Mouse (Mus musculus): ENCODE results near the gene Tbc1d10a.

Gene Tbc1d10a

DNA sequence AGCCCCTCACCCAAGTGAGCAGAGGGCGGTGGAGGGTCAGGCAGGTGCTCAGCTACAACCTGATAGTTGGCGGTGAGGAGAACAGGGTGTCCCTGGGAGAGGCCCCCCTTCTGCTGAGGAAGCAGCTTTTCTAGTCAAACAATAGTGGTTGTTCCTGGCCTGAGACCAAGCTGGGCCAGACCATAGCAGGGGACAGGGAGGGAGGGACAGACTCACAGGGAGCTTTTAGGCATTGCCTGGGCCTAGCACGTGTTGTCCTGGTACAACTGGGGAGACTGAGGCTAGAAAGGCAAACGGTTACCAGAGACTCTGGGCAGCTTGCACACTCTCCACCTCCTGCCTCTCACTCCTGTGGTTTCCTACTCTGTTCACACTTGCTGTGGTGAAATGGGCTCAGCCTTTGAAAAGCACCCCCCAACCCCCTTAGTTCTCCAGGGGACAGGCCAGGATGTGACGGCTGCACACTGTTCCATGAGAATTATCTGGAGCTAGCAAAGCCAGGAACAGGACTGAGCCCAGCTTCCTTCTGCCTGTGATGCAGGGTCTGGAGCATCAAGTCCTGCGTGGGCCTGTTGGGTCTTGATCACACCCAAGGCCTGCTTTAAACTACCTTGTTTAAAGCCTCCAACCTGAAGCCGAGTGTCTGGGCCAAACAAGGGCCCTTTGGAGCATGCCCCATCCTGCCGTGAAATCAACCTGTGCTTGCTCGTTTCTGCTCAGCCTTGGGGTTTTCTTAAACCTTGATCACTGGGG is 29.8 kb downstream of the Tbc1d10a start:
- DNase-seq (ENCODE audit: low read depth) = no peak

DNA sequence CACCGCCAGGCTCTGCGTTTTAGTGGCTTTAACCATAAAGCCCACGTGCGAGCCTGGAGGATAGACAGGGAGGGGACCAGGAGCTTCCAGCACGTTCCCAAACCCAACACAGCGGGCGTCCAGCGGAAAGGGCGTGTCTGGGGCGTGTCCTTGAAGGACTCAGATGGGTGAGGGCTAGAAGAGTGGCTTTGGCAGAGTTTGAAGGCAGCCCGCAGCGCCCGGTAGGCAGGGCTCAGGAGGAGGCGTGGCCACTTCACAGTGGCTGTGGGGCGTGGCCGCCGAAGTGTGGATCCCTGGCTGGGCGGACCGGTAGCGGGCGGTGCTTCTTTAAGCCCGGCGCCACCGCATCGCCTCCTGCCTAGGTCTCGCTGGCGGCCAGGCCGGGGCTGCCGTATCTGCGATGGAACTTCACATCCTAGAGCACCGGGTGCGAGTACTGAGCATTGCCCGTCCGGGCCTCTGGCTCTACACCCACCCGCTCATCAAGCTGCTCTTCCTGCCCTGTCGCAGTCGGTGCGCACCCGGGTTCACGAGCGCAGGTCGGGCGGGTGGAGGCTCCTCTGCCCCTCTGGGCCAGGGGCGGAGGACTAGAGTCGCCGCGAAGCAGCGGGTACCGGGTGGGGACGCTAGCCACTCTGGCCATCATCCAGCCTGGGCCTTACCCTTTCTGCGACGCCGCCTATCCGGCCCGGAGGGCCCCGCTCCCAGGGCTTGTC is 31.5 kb downstream of the Tbc1d10a start, which contains the start of gene Castor1:
Gene Castor1, plus strand, starts transcription at position 312 of the 716 bp plus-strand sequence.
- DNase-seq (ENCODE audit: low read depth) = peak; percentile 93

DNA sequence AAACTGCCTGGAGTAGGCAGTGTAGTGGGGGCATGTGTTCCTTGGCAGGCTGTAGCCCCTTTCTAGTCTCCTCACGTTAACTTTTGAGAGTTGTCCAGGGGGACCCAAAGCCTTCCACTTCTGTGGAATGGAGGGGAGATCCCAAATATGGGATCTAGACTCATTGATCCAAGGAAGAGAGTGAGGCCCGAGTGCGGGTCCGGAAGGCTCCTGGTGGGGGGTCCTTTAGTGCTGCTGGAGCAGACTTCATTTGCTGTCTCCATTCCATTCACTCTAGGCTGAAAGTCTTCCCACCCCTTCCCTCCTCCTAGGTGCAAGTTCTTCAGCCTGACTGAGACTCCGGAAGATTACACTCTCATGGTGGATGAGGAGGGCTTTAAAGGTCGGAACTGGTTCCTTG is 32.0 kb downstream of the Tbc1d10a start:
- peak; percentile 26 for DNase-seq (ENCODE audit: low read depth)

DNA sequence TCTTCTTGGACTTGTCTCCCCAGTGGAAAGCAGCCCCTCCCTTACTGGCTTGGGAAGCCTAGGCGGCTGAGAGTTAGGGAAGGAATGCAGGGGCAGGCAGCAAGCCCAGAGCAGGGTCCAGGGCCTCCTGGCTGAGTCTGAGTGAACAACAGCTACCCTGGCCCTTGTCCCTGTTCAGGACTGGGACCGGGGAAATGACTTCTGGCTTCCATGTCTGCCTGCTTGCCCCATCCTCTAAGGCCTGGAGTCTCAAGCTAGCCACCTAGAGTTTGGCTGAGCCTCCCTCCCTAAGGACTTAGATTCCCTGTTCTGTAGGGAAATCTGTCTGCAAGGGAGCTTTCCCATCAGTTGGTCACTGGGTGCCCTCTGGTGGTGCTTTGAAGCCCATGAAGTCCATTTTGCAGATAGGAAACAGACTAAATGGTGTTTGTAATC is 32.7 kb downstream of the Tbc1d10a start:
- peak; percentile 62 for DNase-seq (ENCODE audit: low read depth)

DNA sequence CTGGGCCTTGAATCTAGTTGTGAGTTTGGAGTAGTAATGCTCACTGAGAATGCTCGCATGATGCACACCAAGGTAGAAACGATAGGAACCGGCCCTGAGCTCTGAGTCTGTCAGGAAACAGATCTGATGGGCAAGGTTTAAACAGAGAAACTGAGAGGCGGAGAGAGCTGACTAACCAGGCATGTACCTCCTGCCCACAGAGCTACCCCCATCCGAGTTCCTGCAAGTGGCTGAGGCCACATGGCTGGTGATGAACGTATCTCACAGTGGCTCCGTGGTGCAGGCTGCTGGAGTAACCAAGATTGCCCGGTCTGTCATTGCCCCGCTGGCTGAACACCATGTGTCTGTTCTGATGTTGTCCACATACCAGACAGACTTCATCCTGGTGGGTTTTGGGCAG is 33.3 kb downstream of the Tbc1d10a start:
- no peak for DNase-seq (ENCODE audit: low read depth)

DNA sequence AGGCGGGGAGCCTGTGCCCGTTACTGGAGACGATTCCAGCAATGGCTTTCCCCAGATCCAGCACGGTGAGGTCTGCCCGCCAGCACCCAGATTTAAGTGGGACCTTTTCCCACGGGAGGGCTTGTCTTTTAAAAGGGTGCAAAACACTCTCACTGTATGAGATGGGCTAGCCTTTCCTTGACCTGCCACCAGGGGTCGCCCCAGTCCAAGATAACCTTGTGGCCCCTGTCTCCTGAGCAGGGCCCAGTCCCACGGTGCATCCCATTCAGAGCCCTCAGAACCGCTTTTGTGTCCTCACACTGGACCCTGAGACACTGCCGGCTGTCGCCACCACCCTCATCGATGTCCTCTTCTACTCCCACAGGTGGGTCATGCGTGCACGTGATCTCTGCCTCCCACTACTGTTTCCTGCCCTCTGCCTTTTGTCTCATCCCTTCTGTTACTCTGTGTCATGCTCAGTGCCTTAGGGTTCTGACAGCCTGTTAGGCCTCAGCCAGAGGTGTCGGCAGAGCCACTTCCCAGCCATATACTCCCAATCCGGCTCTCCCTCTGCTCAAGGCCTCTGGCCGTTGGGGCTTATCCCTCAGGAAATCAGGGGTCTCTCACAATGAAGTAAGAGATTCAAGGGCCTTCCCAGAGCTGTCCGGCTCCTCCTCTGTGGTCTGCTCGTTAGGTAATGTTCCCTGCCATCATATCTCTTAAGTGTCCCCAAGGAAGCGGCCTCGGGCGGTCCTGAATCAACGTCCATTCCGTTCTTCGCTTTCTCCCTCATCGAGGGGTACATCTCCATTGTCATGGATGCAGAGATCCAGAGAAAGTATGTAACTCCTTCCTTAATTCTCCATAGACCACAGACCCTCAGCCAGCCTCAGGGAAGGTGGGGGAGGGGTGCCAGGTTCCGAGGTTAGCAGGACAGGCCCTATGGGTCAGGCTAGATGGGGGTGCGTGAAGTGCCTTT is 34.1 kb downstream of the Tbc1d10a start:
- peak; percentile 91 for DNase-seq (ENCODE audit: low read depth)

DNA sequence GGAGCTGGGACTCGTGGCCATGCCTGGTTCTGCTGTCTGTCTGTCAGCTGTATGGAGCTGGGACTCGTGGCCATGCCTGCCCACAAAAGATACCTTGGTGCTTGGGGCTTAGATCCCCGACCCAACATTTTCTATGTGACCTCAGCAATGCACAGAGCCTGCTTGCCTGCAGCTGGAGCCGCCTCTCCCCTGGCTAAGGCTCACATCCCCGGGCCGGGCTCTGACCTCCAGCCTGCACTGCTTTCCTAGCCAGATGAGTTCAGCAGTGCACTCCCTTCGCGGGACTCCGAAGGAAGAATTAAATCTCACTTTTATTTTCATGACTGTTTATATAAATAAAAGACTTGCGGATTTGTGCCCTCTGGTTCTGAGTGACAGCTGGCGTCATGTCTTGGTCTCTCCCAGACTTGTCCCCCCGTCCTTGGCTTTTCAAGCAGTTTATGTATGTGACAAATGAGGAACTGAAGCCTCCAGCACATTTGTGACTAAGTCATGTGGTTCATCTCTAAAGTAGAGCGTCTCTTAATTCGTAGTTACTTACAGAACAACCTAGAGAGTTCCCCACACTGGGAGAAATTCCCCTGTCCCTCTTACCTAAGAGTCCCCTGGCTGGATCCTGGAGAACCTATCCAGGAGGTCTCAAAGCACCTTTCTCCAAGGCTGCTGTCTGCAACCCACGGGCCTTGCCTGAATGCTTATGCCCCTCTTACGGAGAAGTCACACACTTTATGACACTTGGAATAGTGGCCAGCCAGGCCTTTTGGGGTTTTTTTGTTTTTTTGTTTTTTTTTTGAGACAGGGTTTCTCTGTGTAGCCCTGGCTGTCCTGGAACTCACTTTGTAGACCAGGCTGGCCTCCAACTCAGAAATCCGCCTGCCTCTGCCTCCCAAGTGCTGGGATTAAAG is 35.7 kb downstream of the Tbc1d10a start:
- DNase-seq (ENCODE audit: low read depth) = no peak

DNA sequence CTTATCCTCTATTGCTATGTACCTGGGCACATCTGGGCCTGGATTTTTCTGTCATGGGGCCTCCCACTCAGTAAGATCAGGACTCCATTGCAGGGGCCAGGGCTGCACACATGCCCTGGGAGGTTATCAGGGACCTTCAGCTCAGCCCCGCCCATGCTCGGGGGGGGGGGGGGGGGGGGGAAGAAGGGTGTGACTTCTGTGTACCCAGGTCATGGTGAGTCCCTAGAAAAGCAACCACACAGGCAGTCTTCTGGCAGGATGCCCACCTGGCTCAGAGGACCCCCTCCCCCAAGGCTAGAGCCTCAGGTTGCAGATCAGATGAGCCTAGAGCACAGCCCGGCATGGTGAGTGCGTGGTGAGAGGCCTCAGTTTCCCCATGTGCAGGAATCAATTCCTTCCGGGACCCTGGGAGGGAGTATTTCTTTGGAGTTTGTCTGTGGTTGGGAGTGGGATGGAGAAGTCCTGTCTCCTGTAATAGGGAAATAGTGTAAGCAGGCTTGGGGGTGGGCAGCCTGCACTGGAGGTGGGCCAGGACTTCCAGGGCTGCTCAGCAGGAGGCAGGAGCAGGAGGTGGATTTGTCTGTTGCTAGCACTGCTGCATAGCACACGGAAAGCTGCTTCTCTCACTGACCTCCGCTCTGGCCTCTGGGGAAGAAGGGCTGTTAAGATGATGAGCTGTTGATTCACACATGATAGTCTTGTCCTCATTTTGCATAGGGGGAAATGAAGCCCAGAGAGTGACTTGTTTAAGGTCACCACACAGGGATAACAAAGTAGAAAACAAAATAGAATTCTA is 37.0 kb downstream of the Tbc1d10a start:
- DNase-seq (ENCODE audit: low read depth) = no peak

DNA sequence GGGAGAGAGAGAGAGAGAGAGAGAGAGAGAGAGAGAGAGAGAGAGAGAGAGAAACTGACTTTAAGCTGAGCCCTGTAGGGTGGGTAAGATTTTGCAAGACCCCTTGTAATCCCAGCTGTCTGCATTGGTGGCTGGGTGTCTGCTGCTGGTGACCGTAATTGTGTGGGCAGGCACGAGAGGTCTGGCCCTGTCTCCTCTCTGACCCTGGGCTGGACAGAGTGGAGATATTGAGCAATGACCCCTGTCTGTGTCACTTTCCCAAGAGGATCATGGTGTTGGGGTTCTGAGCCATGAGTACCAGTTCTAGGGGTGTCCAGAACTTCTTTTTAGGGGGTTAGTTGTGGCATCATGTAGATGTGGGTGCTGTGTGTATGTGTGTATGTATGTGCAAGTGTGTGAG is 37.6 kb downstream of the Tbc1d10a start:
- DNase-seq (ENCODE audit: low read depth) = no peak

DNA sequence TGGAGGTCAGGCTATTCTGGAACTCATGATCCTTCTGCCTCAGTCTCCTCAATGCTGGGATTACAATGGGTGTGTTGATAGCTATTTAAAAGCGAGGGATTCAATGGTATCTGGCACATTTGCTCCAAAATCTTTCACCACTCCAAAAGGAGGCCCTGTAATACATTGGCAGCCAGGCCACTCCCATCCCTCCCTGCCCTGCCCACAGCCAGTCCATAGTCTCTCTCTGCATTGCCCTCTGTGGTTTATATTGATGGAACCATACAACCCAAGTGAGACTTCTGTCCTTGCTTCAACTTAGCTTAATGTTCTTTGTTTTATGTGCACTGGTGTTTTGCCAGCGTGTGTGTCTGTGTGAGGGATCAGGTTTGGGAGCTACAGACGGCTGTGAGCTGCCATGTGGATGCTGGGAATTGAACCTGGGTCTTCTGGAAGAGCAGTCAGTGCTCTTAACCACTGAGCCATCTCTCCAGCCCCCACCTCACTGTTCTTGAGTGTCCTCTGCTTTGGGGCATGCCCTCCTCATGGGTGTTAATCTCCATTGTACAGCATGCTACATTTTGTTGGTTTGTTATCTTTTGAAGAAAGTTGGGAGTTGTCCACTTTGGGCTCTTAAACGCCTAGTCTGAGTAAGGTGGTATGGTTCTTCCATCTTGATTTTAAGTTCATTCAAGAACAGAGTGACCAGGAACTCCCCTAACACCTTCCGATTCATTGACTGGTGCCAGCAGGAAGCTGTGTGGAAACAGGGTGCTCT is 40.2 kb downstream of the Tbc1d10a start:
- no peak for DNase-seq (ENCODE audit: low read depth)

DNA sequence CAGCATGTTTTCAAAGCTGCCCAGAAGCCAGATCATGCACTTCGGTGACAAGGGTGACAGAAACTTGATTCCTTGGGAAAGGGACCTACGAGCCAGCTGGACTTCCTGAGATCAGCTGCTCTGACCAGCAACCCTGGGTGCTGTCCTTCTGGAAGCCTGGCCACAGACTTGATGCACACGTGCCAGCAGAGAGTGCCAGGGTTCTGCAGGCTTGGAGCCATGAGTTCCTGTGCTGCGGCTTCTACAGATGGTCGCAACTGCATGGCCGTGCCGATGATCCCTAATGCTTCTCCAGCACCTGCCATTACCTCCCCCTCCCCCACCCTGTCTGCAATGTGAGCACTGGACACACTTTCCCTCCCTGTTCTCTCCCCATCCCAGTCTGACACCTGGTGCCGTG is 41.9 kb downstream of the Tbc1d10a start:
- no peak for DNase-seq (ENCODE audit: low read depth)

DNA sequence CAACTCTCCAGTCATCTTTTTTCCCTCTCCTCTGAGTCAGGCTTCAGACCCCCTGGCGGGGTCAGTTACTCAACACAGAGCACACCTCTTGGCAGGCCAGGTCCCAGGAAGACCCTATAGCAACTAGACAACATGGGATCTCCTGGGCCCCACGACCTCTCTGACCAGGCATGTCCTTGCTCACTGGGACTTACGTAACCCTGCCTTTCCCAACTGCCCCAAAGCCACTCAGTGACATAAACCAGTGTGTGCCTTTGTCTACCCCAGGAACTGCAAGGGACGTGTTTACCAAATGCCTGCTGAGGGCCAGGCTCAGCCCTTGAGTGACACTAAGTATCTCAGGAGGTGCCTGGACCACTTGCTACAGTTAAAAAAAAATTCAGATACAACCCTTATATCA is 43.3 kb downstream of the Tbc1d10a start:
- DNase-seq (ENCODE audit: low read depth) = no peak

DNA sequence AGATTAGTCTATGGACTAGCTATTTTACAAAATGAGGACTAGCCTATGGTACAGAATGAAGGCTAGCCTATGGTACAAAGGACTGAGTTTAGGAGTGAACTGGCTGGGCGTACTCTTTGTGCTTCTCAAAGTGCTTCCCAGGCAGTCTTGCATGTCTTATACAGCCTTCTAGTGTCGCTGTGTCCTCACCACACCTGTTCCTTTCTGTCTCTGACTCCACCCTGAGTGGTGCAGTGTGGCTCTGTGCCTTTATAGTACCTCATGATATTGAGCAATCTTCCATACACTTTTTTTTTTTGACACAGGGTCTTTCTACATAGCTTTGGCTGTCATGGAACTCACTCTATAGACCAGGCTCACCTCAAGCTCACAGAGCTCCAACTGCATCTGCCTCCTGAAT is 44.8 kb downstream of the Tbc1d10a start:
- no peak for DNase-seq (ENCODE audit: low read depth)

DNA sequence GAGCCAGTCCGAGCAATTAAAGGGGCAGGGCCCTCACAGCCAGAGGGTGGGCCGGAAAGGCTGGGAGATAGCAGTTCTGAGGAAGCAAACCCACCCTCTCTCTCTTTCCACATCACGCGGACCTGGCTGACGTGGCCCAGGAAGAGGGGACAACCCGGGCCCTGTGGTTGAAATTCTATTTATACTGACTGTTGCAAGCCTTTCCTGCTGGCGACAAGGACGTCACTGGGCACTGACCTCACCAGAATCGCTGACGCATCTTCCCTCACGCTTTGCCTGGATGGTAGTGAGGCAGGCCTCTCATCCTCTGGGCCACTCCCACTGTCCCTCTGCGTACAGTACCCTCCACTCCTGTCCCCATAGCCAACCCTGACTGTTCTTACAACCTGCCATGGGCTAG is 46.1 kb downstream of the Tbc1d10a start:
- DNase-seq (ENCODE audit: low read depth) = no peak

DNA sequence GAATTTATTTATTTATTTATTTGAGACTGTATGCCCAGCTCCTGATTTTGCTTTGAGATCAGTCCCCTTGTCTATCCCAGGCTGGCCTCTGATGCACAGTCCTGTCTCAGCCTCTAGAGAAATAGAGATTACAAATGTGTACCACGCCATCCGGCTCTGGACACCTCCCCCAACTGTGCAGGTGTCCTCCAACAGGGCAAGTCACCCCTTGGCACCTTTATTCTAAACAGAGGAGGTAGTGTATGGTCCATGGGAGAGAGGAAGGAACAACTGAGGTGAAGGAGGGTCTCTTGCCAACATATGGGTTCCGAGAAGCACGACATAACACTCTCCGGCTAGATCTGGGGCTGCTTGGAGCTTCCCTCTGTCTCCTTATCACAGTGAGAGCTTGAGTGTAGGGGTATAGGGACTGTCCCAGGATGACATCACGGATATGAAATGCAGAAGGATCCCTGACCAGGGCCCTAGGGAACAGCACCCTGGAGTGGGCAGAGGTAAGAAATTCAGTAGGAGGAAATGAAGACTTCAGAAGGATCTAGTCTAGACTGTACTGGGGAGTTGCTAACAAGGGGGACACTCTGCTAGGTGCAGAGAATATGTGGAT is 48.6 kb downstream of the Tbc1d10a start:
- no peak for DNase-seq (ENCODE audit: low read depth)

DNA sequence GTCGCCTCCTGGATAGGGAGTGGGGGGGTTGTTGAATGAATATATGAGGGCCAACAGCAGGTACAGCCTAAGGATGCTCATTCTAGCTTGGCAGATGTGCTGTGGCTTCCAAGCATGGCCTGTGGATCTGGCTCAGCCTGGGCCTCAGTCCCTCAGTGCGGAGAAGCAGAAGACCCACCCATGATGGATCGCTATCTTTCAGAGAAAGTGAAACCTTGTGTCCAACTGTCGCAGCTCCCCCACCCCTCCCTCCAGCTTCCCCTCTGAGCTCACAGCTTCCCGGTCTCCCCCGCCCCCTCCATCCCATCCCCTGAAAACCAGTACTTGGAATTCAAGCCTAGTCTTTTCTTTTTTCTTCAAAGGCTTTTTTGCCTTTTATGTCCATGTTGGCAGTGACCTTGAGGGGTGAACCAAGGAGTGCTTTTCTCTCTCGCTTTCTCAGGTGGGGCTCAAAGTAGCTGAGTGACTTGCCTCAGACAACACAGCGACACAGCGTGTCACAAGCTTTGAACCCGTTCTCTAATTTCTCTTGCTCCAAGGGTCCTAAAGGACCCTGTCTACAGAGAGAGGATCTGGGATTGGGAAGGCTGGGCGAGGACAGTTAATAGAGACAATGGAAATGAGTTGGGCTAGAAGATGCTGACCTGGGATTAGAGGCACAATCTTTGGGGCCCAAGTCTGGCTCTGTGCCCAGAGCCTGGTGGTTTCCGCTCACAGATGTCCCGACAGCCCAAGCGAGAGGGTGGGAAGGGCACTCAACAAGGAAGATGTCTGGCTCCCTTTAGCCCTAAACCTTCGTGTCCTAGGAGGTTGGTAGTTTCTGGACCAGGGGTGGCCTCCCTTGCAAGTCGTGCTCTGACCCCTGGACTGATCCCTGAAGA is 49.3 kb downstream of the Tbc1d10a start, which contains the start of gene Osm:
Gene Osm, plus strand, starts transcription at position 756 of the 881 bp plus-strand sequence.
- peak; percentile 79 for DNase-seq (ENCODE audit: low read depth)

DNA sequence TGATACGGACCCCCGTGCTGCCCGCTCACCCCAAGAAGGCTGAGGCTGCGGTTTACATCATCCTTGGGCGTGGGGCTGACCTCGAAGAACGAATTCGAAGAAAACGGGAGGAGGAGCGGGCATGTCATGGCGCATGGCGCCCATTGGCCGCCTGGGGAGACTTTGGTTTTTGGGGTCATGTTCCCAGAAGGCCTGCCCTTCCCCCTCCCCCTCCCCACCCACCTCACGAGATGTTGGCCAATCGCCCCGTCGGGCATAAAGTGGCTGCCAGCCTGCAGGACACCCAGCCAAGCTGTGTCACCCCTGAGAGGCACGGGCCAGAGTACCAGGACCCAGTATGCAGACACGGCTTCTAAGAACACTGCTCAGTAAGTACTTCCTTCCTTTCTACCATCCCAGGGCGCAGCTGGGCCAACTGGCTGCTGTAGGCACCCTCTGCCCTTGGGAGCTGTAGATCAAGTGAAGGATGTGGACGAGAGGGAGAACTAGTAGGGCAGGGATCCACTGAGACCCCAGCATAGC is 50.0 kb downstream of the Tbc1d10a start:
- DNase-seq (ENCODE audit: low read depth) = peak; percentile 53

DNA sequence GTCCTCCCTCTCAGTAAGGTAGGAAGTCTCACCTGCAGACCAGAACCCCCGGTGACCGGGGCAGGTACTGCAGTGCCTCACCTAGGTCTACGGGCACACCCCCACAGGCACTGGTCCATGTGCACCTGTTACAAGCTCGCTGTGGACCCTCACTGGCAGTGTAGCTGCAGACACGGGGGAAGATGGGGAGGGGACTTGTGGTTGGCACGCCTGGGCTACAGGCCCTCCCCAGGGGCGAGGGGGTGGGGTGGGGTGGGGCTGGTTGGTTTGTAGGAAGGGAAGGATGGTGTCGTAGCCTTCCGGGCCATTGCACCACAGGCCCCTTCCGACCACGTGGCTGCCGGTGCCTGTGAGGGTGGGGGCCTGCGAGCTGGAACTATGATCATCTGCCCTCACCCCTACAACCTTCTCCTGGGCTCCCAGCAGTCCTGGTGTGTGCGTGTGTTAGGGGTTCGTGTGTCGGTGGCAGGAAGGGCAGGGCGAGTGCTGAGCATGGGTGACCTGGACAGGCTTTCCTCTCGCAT is 50.9 kb downstream of the Tbc1d10a start:
- DNase-seq (ENCODE audit: low read depth) = peak; percentile 81

Measured in naive thymus-derived CD4-positive, alpha-beta T cell, adult 2 months (primary cell).